In genomic region chr10:39658901-39659410, GRCm38 (mm10) we compare ENCODE assay signal across 9 mouse cellular contexts. TPM values are rescaled to one million over a fixed set of nuclear protein-coding genes. Genes with fewer than 3 reads are reported as not detected.
DNase-seq lines count a peak whose midpoint lies in the region; ATAC-seq and TF ChIP-seq lines count a peak whose summit lies in the region.
"Had no signal": no experiment of that assay in that cellular context is flagged by ENCODE, and none has a peak within 500 bp of the region (broad histone marks: within the 10 kb centered on the region; RNA-seq: fewer than 3 reads in every experiment).

No protein-coding gene starts in this region.

- peaks cover 21% of the 10 kb centered on the region for H3K4me1 ChIP-seq in kidney, postnatal 0 days (replicated peaks; ENCODE audit: insufficient read depth, low read length)
- peaks cover 16% of the 10 kb centered on the region for H3K4me1 ChIP-seq in forebrain, embryonic 11.5 days (replicated peaks; ENCODE audit: control insufficient read depth, insufficient read depth, low read length)
- H3K4me1 ChIP-seq in neural tube, embryonic 15.5 days = peaks cover 37% of the 10 kb centered on the region

- no peak overlapping the region for H3K9ac ChIP-seq in kidney, postnatal 0 days (ENCODE audit: low read depth, low read length)
- H3K9ac ChIP-seq in forebrain, embryonic 11.5 days (ENCODE audit: low read length) = no peak overlapping the region; the same call in 1 of the 2 replicates
- H3K9ac ChIP-seq in neural tube, embryonic 15.5 days (replicated peaks) = no peak overlapping the region

- peak overlapping the region; percentile 86 for H3K27ac ChIP-seq in kidney, postnatal 0 days
- H3K27ac ChIP-seq in forebrain, embryonic 11.5 days (ENCODE audit: low read depth, low read length) = peak overlapping the region; percentile 80
- H3K27ac ChIP-seq in neural tube, embryonic 15.5 days (replicated peaks) = peak overlapping the region; percentile 77

- no peak overlapping the region for H3K4me2 ChIP-seq in kidney, postnatal 0 days (ENCODE audit: low read length)
- no peak overlapping the region for H3K4me2 ChIP-seq in forebrain, embryonic 11.5 days (ENCODE audit: low read depth, low read length, severe bottlenecking)
- no peak overlapping the region for H3K4me2 ChIP-seq in neural tube, embryonic 15.5 days

- no peaks in the 10 kb centered on the region for H3K27me3 ChIP-seq in kidney, postnatal 0 days (ENCODE audit: insufficient read depth, low read length)
- no peaks in the 10 kb centered on the region for H3K27me3 ChIP-seq in forebrain, embryonic 11.5 days (ENCODE audit: control insufficient read depth, insufficient read depth, low read length)
- H3K27me3 ChIP-seq in neural tube, embryonic 15.5 days (replicated peaks) = no peaks in the 10 kb centered on the region

- no peaks in the 10 kb centered on the region for H3K9me3 ChIP-seq in kidney, postnatal 0 days (replicated peaks; ENCODE audit: low read length)
- H3K9me3 ChIP-seq in forebrain, embryonic 11.5 days (ENCODE audit: control insufficient read depth, low read length) = no peaks in the 10 kb centered on the region
- H3K9me3 ChIP-seq in neural tube, embryonic 15.5 days (replicated peaks) = no peaks in the 10 kb centered on the region

- 17% methylated on average over 5 of the region's 5 CpGs for WGBS in kidney, postnatal 0 days
- WGBS in forebrain, embryonic 11.5 days = 32% methylated on average over 5 of the region's 5 CpGs
- WGBS in large intestine, adult 2 months = 20% methylated on average over 5 of the region's 5 CpGs
- WGBS in neural tube, embryonic 15.5 days = 20% methylated on average over 5 of the region's 5 CpGs

- intact Hi-C loops in gastrocnemius, postnatal 14 days (cut with DNase I; ENCODE audit: low total_unique reads) = no loop called here
- intact Hi-C loops in left cerebral cortex, postnatal 36 days (cut with DNase I) = no loop called here
- intact Hi-C loops in gastrocnemius, postnatal 36 days (cut with DNase I) = no loop called here

- no peak; the same call in 1 of the 2 replicates for ATAC-seq in kidney, postnatal 0 days (replicated peaks; ENCODE audit: low FRiP score, low read depth)
- no peak for ATAC-seq in forebrain, embryonic 11.5 days (replicated peaks; ENCODE audit: low FRiP score)
- no peak; the same call in 1 of the 2 replicates for ATAC-seq in neural tube, embryonic 15.5 days (ENCODE audit: low FRiP score)

- no peak for DNase-seq in kidney, postnatal 0 days (ENCODE audit: low spot score)
- no peak for DNase-seq in kidney, adult 9 months
- DNase-seq in forebrain, embryonic 11.5 days (ENCODE audit: low spot score) = no peak
- DNase-seq in large intestine, adult 2 months (ENCODE audit: low read depth, low spot score) = peak; percentile 18
- no peak for DNase-seq in gastrocnemius, postnatal 14 days
- no peak for DNase-seq in left cerebral cortex, postnatal 36 days (ENCODE audit: low spot score in 2 of 2)
- no peak for DNase-seq in gastrocnemius, postnatal 36 days
- DNase-seq: thymus, adult 18-20 months had no signal

- TF ChIP-seq CTCF in kidney, postnatal 0 days (IDR thresholded peaks at IDR 0.05; ENCODE audit: low read depth) = no peak

- no peak overlapping the region for H3K4me3 ChIP-seq in kidney, postnatal 0 days (replicated peaks; ENCODE audit: low read depth, low read length)
- no peak overlapping the region for H3K4me3 ChIP-seq in forebrain, embryonic 11.5 days (ENCODE audit: low read depth, low read length)
- H3K4me3 ChIP-seq in neural tube, embryonic 15.5 days (replicated peaks) = no peak overlapping the region

- no peaks in the 10 kb centered on the region for H3K36me3 ChIP-seq in kidney, postnatal 0 days (ENCODE audit: insufficient read depth, low read length)
- H3K36me3 ChIP-seq in forebrain, embryonic 11.5 days (ENCODE audit: control insufficient read depth, insufficient read depth, low read length) = no peaks in the 10 kb centered on the region
- no peaks in the 10 kb centered on the region for H3K36me3 ChIP-seq in neural tube, embryonic 15.5 days

RNA-seq across cellular contexts. Expression of gene Traf3ip2, which starts 46.2 kb away (rescaled TPM):
- polyA plus RNA-seq in kidney, postnatal 0 days (2015; fragmentation: Nextera tagmentation; extraction: Ambion mirVana) = 15.0 TPM in 2 replicates
- 3.8 and 5.4 TPM in 2 replicates for polyA plus RNA-seq in forebrain, embryonic 11.5 days (2014; fragmentation: Nextera tagmentation; extraction: Ambion mirVana)
- polyA plus RNA-seq in large intestine, adult 2 months (2012; rRNA removed) = 28.3 and 31.7 TPM in 2 replicates
- polyA plus RNA-seq in neural tube, embryonic 15.5 days (2015; fragmentation: Nextera tagmentation; extraction: Ambion mirVana) = 3.8 and 9.4 TPM in 2 replicates
- 1 to 10 TPM; 4.2 to 7.9 TPM for total RNA-seq in gastrocnemius, postnatal 14 days (2021)
- total RNA-seq in left cerebral cortex, postnatal 36 days (2021) = 1 to 10 TPM in 1 of 2 experiments, under 1 TPM in 1; 0.77 to 1.4 TPM
- 1 to 10 TPM; 4.9 to 5.1 TPM for total RNA-seq in gastrocnemius, postnatal 36 days (2021)
